Mouse (Mus musculus) kidney, postnatal 14 days (tissue): ENCODE results near the gene Atp8b4.
A peak's percentile ranks its signal among the peaks of the same experiment; 100 is the strongest.
"Not testable (repeated sequence)": the region's sequence is repeated elsewhere in the genome, so short reads cannot be mapped to it uniquely, and the experiment has no call there.

Source experiments
- DNase-seq: peaks from one replicate; pipeline ENCODE4 v3.0.0; 2022; ENCODE audit warnings: mixed read lengths

The Atp8b4 gene

DNA sequence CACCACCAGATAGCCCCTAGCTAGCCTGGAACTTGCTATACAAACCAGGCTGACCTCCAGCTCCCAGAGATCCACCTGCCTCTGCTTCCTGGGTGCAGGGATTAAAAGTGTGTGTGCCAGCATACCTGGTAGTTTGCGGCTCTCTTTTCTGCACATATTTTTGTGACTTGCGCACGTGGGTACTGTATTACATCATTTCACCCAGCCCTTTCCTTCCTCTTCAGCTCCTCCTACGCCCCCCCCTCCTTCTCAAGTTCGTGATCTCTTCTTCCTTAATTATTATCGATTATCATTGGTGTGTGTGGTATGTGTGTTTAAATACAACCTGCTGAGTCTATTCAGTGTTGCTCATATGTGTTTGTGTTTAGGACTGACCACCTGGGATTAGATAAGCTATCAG is at the start of gene Atp8b4:
Gene Atp8b4, minus strand, starts transcription at position 154 of the 400 bp plus-strand sequence.
- DNase-seq, result no peak

DNA sequence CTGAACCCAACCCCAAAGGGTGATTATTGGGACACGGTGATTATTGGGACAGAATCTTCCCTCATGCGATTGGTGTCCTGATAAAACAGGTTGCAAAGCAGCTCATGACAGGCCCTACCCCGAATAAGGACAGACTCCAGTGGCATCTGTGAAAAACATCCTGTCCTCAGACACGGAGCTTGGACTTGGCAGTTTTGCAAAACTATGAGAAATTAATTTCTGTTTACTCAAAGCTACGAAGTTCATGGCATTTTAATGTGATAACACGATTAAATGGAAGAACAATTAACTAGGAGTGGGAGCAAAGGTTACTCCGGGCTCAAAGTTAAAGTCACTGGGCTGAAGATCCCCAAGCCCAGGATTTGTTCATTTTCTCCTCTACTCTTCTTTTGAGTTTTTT is 49.2 kb upstream of the Atp8b4 start:
- peak; percentile 56 for DNase-seq

DNA sequence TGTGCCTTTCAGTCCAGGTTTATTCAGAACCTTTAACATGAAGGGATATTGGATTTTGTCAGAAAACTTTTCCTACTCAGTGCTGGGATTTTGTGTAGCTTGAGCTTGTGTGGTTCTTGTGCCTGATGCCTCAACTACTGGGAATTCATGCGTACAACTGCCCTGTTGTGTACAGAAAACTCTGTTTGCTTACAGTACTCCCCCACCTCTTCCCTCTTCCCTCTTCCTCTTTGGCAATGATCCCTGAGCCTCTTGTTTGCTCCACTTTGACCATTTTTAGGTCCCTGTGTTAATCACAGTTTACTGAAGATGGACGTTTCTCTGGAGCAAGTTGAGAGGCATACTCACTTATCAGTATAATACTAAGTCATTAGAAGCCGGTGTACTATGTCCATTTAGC is 45.9 kb upstream of the Atp8b4 start:
- no peak for DNase-seq

DNA sequence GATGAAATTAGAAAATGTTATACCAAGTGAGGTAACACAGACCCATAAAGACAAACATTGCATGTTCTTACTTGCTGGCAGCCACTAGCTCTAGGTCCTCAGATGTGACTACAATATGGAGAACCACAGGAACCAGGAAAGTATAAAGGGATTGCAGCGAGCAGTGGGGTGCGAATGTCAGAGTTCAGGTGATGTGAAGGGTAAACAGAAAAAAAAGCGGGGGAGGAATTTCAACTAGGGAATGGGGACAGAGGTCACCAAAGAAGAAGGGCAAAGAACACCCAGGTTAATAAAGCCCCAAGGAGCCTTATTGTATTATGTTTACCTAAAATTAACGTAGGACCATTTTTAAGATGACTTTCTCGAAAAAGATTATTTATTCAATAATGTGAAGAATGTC is 44.8 kb upstream of the Atp8b4 start:
- peak; percentile 42 for DNase-seq

DNA sequence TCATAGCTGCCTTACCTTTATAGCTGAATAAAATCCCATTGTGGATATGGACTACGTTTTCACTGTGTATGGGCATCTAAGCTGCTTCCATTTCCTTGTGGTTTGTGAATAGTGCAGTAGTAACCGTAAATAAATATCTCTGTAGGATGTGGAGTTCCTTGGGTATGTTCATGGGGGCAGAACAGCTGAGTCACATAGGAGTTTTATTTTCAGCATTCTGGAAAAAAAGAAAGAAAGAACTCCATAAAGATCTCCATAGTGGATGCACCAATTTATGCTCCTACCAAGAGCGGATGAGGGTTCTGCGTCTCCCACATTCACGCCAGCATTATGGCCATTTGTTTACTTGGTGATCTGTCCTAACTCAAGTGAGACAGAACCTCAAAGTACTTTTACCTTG is 41.7 kb upstream of the Atp8b4 start:
- no peak for DNase-seq

DNA sequence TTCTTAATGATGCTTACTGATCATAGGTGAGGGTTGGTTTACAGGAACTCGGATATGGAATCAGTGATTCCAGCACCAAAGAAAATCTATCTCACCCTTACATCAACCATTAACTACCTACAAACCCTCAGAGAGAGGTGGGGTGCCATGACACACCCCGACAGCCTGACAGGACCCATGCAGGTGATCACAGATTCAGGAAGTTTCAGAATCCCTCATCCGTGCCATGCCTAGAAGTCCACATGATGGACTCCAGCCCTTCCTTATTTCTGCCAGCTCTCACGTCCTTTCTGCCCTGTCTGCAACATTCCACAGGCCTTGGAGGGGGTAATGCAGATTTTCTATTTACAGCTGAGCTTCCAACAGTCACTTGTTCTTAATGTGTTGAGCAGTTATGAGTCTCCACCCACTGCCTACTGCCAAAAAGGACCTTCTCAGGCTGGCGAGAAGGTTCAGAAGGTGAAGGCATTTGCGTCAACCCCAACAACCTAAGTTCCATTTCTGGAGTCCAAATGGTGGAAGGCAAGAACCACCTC is 40.0 kb upstream of the Atp8b4 start:
- DNase-seq, result peak; percentile 82

DNA sequence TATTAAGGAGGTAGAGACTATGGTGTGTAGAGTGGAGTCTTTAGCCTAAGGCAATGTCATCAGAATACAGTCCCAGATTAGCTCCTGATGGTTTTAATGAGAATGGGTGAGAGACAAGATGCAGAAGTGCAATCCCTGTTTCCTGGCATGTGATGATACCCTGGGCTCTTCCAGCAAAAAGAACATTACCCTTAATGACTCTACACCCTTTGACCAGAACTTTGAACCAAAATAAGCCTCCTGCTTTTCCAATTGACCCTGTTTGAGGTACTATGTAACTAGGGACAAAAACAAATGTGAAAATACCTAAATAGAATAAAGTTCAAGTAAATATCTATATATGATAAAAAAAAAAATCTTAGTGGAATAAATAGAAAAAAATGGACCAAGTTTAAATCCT is 37.2 kb upstream of the Atp8b4 start:
- DNase-seq, result no peak

DNA sequence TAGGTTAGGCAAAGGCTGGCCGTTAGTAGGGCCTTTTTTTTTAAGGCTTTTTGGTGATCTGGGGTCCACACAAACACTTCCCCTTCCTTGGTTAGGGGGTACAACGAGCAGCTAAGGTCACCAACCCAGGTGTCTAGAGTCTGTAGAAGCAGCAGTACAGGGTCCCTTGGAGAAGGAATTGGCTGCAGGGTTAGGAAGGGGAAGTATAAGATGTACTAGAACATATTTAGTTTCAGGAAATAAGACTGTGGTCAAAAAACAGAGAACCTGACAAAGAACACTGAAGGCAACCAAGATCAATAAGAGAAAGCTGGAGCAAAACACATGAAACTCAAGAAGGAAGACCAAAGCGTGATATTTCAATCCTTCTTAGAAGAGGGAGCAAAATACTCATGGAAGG is 30.1 kb upstream of the Atp8b4 start:
- DNase-seq, result no peak

DNA sequence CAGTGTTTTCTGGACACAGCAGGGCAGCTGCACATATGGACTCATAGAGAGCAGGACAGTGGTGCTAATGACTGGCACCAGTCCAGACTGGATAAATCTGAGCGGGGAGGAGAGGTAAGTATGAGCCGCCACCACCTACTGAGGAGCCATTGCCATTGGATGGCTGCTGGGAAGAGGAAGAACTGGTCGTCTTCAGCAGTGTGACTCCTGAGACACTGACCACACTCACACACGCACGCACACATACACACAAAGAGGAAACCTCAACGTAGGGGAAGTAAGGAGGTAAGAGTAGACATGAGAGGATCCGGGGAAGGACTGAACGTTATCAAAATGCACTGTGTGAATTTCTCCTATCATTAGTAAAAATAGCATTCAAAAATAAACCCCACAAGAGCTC is 27.0 kb upstream of the Atp8b4 start:
- DNase-seq, result no peak

DNA sequence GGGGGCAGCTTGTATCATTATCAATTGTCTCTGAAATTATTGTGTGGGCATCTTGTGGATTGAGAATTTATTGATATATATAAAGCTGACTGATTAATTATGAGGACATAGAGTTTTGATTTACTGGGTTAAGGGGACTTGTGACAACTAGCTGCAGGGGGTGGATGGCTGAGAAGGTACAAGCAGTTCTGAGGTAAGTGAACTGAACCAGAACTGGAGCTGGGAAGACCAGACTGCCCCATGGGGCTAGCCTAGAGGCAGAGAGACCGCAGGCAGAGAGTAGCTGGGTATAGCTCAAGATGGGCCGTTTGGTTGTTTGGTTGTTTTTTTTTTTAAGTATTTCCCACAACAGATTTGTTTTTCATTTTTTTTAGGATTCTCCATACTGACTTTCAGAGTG is 23.8 kb upstream of the Atp8b4 start:
- no peak for DNase-seq

DNA sequence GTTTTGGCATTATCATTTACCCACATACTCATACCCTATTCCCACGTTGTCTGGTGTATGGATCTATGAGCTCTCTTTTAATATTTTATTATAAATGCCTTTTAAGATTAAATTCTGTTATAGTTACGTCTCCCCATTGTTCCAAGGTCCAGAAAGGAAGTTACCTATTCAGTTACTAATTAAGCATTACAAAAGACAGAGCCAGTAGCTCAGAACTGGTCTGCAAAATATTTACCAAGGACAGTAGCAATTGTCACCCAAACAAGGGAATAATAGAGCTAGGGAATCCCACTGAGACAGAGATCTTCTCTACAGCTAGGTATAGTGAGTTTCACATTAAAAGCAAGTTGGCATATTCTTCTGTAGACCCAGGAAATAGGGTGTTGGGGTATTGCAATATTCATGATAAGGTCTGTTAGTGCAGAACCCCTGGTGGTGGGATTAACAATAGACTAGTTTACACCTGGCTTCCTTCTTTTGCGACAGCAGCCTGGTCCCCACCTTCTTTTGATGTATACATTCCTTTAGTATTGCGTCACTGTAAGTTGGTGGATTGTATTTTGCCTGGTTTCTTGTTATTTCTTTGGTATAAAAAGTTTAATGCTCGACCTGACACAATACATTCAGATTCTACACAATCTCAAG is 22.7 kb upstream of the Atp8b4 start:
- not testable (repeated sequence) for DNase-seq

DNA sequence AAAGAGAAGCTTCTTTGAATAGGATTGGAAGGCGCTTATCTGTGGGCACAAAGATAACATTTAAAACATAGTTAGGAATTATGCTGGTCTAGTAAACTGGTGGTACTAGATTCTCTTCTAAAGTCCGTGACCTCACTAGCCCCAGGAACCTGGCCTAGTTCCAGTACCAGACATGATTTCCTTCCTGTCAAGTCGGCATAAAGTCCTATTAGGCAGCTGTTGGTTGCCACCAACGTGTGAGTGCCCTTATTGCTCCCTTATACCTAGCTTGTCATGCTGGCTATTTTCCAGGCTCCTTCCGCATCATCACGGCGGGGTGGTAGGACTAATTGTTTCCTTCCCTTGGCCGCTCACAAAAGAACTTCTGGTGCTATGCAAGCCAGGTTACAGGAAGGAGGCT is 21.6 kb upstream of the Atp8b4 start:
- peak; percentile 59 for DNase-seq

DNA sequence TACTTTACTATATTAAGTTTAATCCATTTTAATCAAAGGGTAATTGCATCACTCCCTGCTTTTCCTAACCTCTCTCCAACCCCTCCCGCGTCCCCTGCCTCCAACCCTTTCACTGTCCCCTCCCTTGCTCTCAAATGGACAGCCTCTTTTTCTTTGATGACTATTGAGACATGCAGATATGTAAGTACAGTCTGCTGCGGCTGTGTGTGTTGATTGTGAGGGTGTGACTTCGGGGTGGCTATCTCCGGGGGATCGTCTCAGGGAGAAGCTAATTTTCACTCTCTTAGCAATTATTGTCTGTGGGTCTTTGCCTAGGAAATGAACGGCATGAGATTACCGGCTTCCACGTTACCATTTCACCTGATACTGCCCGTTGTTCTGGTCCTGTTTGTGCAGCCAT is 21.0 kb upstream of the Atp8b4 start:
- DNase-seq, result no peak

DNA sequence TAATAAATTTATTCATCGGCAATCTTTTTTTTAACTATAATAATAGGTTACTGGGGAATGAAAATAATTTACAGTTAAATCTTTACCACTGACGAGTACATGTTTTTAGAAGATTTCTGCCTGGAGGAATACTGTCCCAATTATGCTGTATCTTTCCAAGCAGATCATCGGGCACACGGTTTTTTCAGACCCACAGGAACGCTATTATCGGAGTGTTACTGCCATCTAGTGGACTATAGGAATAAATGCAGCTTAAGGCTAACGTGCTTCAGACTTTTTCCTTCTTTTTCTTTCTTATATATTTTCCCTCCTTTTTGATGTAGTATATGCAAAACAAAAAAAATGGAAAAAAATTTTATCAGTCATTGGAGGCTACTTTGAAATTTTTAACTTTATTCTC is 20.4 kb upstream of the Atp8b4 start:
- peak; percentile 41 for DNase-seq

DNA sequence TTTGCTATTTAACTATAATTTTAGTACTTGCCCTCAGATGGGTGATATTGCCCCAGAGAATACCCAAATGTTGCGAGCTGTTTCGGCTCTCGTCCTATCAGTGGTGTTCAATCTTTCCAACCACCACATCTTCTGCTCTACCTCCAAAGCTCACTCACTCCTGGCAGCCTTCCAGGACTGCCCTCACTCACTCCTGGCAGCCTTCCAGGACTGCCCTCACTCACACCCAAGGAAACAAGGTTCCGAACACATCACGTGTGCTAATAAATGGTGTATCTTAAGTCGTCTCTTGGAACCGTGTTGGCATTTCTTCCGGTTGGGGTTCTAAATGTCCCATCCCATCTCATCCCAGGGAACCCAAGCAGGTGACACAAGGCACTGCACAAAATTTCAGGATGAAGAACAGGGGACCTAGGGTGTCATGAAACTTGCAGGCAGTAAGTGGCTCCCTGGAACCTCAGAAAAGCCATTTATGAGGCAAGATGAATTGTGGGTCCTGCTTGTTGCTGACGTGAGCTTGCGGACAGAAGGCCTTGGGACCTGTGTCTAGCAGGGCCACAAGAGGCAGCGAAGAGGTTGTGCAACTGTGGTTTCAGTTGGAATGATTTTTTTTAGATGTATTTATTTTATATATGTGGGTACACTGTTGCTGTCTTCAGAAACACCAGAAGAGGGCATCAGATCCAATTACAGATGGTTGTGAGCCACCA is 19.6 kb upstream of the Atp8b4 start:
- peak; percentile 82 for DNase-seq

DNA sequence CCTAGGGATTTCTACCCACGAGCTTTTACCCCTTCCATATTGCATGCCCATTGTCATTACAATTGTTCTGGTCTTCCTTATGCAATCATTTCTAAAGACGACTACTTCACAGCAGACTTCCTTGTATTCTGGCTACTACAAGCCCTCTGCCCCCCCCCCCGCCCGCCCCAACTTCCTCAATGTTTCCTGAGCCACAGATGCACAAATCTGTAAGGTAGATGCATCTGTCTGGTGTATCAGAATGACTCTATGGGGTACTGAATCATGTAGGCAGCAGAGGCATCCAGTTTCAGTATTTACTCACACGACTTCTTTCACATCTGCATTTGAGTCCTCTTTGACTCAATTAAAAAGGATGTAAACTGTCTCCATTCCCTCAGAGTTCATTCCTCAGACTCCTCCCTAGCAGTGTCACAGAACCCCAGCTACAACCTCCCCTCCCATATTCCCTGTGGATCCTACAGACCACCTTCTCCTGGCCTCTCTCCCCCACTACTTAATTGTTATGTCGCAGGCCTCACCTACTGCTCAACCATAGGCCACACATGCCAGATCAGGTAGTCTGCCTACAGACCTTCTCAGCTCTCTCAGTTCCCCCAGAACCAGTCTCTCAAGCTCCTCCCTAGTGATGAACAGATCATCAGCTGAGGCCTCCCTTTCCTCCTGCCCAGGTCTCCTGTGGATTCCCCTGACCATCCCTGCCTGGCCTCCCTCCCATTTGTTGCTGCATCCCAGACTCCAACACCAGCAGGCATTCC is 14.8 kb upstream of the Atp8b4 start:
- no peak for DNase-seq

DNA sequence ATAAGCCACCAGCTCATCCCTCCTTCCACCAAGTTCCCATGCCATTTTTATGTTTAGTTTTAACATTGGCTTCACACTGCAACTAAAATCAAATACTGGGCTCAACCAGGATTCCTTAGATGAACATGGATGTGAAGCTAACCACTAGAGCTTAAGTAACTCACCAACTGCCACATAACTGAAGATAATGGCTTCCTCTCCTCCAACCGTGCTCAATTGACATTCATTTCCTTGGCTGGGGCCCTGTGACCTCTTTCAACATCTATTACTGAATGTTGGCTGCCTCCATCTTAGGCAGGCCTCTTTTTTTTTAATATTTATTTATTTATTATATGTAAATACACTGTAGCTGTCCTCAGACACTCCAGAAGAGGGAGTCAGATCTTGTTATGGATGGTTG is 7.8 kb upstream of the Atp8b4 start:
- no peak for DNase-seq

DNA sequence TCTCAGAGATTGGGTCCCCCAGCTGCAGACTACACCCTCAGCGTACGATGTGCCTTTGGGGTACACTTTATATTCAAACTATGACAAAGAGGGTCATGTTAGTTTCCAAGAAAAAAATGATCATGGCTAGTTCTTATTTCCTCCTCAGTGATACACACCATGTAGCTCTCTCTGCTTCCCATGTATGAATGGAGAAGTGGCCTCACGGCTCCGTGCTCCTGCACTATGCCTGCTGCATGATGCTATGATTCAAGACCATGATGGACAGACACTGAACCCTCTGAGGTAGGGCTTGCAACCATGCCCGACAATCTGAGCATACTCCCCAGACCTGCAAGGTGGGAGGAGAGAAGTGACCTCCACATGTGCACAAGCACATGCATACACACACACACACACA is 7.0 kb upstream of the Atp8b4 start:
- DNase-seq, result no peak

DNA sequence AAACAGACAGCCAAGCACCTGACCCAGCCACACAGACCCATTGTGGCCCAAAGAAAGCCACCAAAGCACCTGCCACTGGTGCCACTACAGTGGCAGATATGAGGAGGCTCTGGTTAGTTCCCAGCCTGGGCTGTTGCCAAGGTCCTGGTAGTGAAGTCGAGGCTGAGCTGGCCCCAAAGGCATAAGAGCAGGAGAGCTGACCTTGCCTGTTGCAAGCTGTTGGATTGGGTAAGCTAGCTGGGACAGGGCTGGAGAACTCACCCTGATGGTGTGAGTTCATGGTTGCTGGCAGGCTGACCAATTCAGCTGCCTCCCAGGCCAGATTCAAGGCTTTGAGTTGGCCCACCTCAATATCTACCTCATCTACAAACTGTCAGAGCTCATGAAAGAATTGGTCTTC is 4.7 kb upstream of the Atp8b4 start:
- no peak for DNase-seq

DNA sequence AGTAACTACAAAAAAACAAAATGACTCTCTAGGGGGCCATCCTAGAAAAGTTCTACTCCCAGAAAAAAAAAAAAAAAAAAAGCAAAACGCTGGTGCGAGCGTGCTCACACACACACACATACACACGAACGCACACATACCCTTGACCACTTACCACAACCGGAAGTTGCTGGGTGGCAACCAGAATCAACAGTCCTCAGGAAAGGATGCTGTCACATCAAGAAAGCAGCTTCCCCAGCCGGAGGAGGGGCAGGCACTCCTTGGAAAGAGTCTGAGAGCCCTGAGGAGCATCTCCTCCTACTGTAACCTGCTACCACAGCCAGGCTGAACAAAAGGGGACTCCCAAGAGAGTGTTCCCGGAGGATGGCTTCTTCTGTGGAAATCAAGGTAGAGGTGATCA is 744 bp downstream of the Atp8b4 start:
- no peak for DNase-seq

DNA sequence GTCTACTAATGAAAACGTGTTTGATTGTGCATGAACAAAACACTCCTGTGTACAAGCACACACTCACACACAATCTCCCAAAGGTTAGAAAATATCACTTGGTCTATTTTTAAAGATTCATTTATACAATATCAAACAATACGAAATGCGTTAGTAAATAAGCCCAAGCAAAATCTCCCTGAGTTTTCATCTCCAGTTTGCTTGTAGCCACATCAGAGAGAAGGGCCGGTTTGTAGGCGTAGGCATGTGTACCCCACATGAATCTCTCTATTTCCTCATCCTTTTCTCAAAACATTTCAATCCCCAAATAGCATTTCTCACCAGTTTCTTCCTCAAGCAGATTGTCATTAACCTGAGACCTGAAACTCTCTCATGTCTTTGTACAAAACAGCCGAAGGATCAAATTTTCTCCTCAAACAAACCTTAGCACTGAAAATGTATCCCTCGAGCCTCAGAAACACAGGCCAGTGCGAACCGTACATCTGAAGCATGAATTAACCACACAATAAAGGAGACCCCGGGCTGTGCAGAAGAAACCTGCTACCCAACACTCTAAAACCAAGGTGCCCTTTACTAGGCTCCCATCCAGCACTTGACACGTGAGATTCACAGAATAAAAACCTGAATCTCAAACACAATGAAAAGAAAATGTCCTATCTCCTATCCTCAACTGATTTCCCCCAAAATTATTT is 1.6 kb downstream of the Atp8b4 start:
- no peak for DNase-seq

DNA sequence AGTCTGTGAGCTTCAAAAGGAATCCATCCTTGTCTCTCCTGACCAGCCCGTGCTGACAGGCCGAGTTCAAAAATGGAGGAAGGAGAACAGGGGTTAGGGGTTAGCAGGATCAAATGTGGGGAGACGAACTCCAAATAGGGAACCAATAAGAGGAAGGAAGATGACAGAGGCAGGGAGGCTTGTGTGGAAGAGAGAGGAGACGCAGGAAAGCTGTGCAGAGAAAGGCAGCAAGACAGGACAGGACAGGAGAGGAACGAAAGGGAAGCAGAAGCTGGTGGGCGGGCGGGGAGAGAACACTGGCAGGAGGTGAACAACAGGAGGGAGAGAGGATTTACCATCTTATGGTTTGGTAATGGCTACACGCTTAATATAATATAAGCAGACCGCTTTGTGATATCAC is 3.6 kb downstream of the Atp8b4 start:
- no peak for DNase-seq
